Mouse (Mus musculus) forebrain, embryonic 16.5 days (tissue): ENCODE data around the gene Tbx3. TPM values are rescaled to one million over a fixed set of nuclear protein-coding genes. Genes with fewer than 3 reads are reported as not detected.

Experiments used
- polyA plus RNA-seq: library from polyadenylated mRNA; unstranded; fragments of >200 nt; fragmentation: Nextera tagmentation; extraction: Ambion mirVana; gene quantifications from 2 replicates; pipeline ENCODE4 v1.2.1, GENCODE M21; 2015

Gene Tbx3
- polyA plus RNA-seq, 1 experiment from 2014 or later = 3.0 TPM

Other genes starting within 250 kb of the Tbx3 start
- 0.12 TPM in 1 of 2 replicates, not detected in the other for gene Tbx5, start 162.0 kb downstream of the Tbx3 start, polyA plus RNA-seq